22 mouse cellular contexts compared by ENCODE assay signal in genomic region chr2:144553905-144554304, GRCm38 (mm10). TPM values are rescaled to one million over a fixed set of nuclear protein-coding genes. Genes with fewer than 3 reads are reported as not detected.
DNase-seq lines count a peak whose midpoint lies in the region; ATAC-seq and TF ChIP-seq lines count a peak whose summit lies in the region.
"Had no signal": no experiment of that assay in that cellular context is flagged by ENCODE, and none has a peak within 500 bp of the region (broad histone marks: within the 10 kb centered on the region; RNA-seq: fewer than 3 reads in every experiment).

No protein-coding gene starts in this region.

- peak overlapping the region; percentile 78; the same call in 1 of the 2 replicates for H3K4me2 ChIP-seq in CH12.LX (ENCODE audit: insufficient read depth, low read depth, poor library complexity, severe bottlenecking)
- H3K4me2 ChIP-seq in forebrain, embryonic 14.5 days (ENCODE audit: low read length): no peak overlapping the region

- DNase-seq in A20 (ENCODE audit: low read depth, low spot score) (peak; percentile 50), CH12.LX (ENCODE audit: extremely low read depth) (peak; percentile 54)
- peak; percentile 44 for DNase-seq in splenic B cell, adult 2 months (ENCODE audit: low read depth, low spot score)
- DNase-seq in kidney, postnatal 10 days: no peak
- DNase-seq in forebrain, embryonic 14.5 days (ENCODE audit: low spot score): no peak
- no peak for DNase-seq in right cerebral cortex, postnatal 36 days (ENCODE audit: low spot score in 2 of 2)
- DNase-seq: adrenal gland, adult 2 months; adrenal gland, adult 8-10 months; adrenal gland, postnatal 10 days; adrenal gland, postnatal 14 days; adrenal gland, postnatal 25 days; adrenal gland, postnatal 36 days; B cell, adult 2 months; cerebellum, adult 11 months; cerebellum, adult 11-12 months; cerebellum, adult 18-20 months; cerebellum, adult 2 months; cerebellum, adult 8-10 months had no signal

- in situ Hi-C loops in CH12.LX (cut with MboI; ENCODE audit: low pct_ligation_motif_present, low pct_unique_long_range_greater_than_20kb, low sequenced_read_pairs): no loop called here

- TF ChIP-seq CTCF in CH12.LX (conservative IDR thresholded peaks at IDR 0.05 in 1 of 2, IDR thresholded peaks at IDR 0.05 in 1 of 2; ENCODE audit: low read depth in 2 of 2, low read length in 2 of 2): no peak

- peak; percentile 97 for TF ChIP-seq EP300 in CH12.LX (IDR thresholded peaks at IDR 0.05; ENCODE audit: low read length)

- no peaks in the 10 kb centered on the region for H3K27me3 ChIP-seq in CH12.LX (replicated peaks)
- H3K27me3 ChIP-seq in splenic B cell, adult 2 months (ENCODE audit: control insufficient read depth, insufficient read depth, low read length, poor library complexity, severe bottlenecking): no peaks in the 10 kb centered on the region
- H3K27me3 ChIP-seq in forebrain, embryonic 14.5 days (replicated peaks; ENCODE audit: control insufficient read depth, insufficient read depth, low read length): no peaks in the 10 kb centered on the region
- H3K27me3 ChIP-seq: Patski had no signal

- no peaks in the 10 kb centered on the region for H3K9me3 ChIP-seq in CH12.LX (replicated peaks; ENCODE audit: low read length)
- H3K9me3 ChIP-seq in forebrain, embryonic 14.5 days (replicated peaks; ENCODE audit: control insufficient read depth, low read length): no peaks in the 10 kb centered on the region
- H3K9me3 ChIP-seq: G1E had no signal

- peaks cover 26% of the 10 kb centered on the region for H3K79me2 ChIP-seq in CH12.LX (replicated peaks; ENCODE audit: control insufficient read depth, extremely low read depth, insufficient read depth, poor library complexity, severe bottlenecking)

- H3K9ac ChIP-seq in CH12.LX (ENCODE audit: insufficient read depth, low read depth): no peak overlapping the region
- no peak overlapping the region for H3K9ac ChIP-seq in forebrain, embryonic 14.5 days (ENCODE audit: low read length)

- dilution Hi-C loops in CH12.LX (cut with MboI; ENCODE audit: extremely low pct_ligation_motif_present, extremely low pct_unique_long_range_greater_than_20kb, low sequenced_read_pairs): no loop called here

- peaks cover 8 to 28% of the 10 kb centered on the region in 2 experiments; a peak in 3 of 4 replicates for H3K4me1 ChIP-seq in CH12.LX (ENCODE audit: control insufficient read depth in 1 of 2, insufficient read depth in 2 of 2)
- peaks cover 6% of the 10 kb centered on the region; the same call in 1 of the 2 replicates for H3K4me1 ChIP-seq in forebrain, embryonic 14.5 days (ENCODE audit: control insufficient read depth, insufficient read depth, low read length)

- TF ChIP-seq POLR2A in CH12.LX (IDR thresholded peaks at IDR 0.05; ENCODE audit: low read depth, low read length): no peak

- ATAC-seq in forebrain, embryonic 14.5 days: no peak
- ATAC-seq: activated CD4-positive, CD25-positive, alpha-beta regulatory T cell, adult 4 months; CD4-positive, CD25-positive, alpha-beta regulatory T cell, adult 4 months; Patski had no signal

- WGBS in forebrain, embryonic 14.5 days: 92% methylated on average over 3 of the region's 3 CpGs

- H3K36me3 ChIP-seq in CH12.LX (replicated peaks in 1 of 2; ENCODE audit: control insufficient read depth in 1 of 2, insufficient read depth in 1 of 2, low read length in 1 of 2): peaks cover 0 to 7% of the 10 kb centered on the region in 2 experiments
- no peaks in the 10 kb centered on the region for H3K36me3 ChIP-seq in splenic B cell, adult 2 months (ENCODE audit: control insufficient read depth, insufficient read depth, low read length, poor library complexity, severe bottlenecking)
- H3K36me3 ChIP-seq in forebrain, embryonic 14.5 days (ENCODE audit: control insufficient read depth, insufficient read depth, low read length): no peaks in the 10 kb centered on the region

- H3K27ac ChIP-seq in CH12.LX (ENCODE audit: insufficient read depth, low read depth): no peak overlapping the region
- no peak overlapping the region for H3K27ac ChIP-seq in forebrain, embryonic 14.5 days (ENCODE audit: low read depth, low read length)

- H3K4me3 ChIP-seq in CH12.LX (replicated peaks in 1 of 3; ENCODE audit: low read depth in 2 of 3, low read length in 2 of 3, poor library complexity in 1 of 3): no peak overlapping the region
- H3K4me3 ChIP-seq in forebrain, embryonic 14.5 days (ENCODE audit: low read depth, low read length): no peak overlapping the region

- no peak for TF ChIP-seq RAD21 in CH12.LX (IDR thresholded peaks at IDR 0.05; ENCODE audit: low read depth, low read length)

TF ChIP-seq in CH12.LX, 34 proteins besides CTCF, POLR2A, EP300 and RAD21:
- TF ChIP-seq JUND (conservative IDR thresholded peaks at IDR 0.05; ENCODE audit: low read depth, low read length) (peak; percentile 69), ZKSCAN1 (IDR thresholded peaks at IDR 0.05; ENCODE audit: borderline replicate concordance, low read depth, low read length) (no peak), BHLHE40 (IDR thresholded peaks at IDR 0.05; ENCODE audit: low read depth, low read length) (0 out of 2 replicates have a peak, but pooled peaks have one; percentile 4), JUN (IDR thresholded peaks at IDR 0.05; ENCODE audit: insufficient read depth, low read depth, low read length) (peak; percentile 70), MEF2A (IDR thresholded peaks at IDR 0.05; ENCODE audit: borderline replicate concordance, low read depth, low read length) (peak; percentile 28; the same call in 1 of the 2 replicates), ETS1 (conservative IDR thresholded peaks at IDR 0.05; ENCODE audit: low read depth, low read length) (peak; percentile 31; the same call in 1 of the 2 replicates), SIN3A (IDR thresholded peaks at IDR 0.05; ENCODE audit: low read length) (peak; percentile 21; the same call in 1 of the 2 replicates), HCFC1 (IDR thresholded peaks at IDR 0.05; ENCODE audit: low read depth, low read length) (peak; percentile 10; the same call in 1 of the 2 replicates), USF2 (conservative IDR thresholded peaks at IDR 0.05; ENCODE audit: low read depth, low read length) (no peak), MAX (IDR thresholded peaks at IDR 0.05; ENCODE audit: low read length) (no peak), TCF12 (IDR thresholded peaks at IDR 0.05; ENCODE audit: low read depth, low read length) (0 out of 2 replicates have a peak, but pooled peaks have one; percentile 26), IRF4 (IDR thresholded peaks at IDR 0.05; ENCODE audit: low read depth, low read length) (peak; percentile 98)

RNA-seq across cellular contexts. Expression of gene Sec23b, which starts 2.1 kb away (rescaled TPM):
- 98.5 and 110 TPM in 2 replicates for total RNA-seq in CH12.LX (2012; rRNA removed)
- total RNA-seq in CH12.LX (2014; rRNA removed): 99.0 and 103 TPM in 2 replicates
- 77.7 and 95.4 TPM in 2 replicates for polyA plus RNA-seq in CH12.LX (2012; ENCODE audit: insufficient read length, low read depth)
- polyA plus RNA-seq in forebrain, embryonic 14.5 days (2014; fragmentation: Nextera tagmentation; extraction: Ambion mirVana): 71.1 and 73.1 TPM in 2 replicates

RNA-seq across cellular contexts. Expression of gene Rbbp9, which starts 3.2 kb away (rescaled TPM):
- total RNA-seq in CH12.LX (2012; rRNA removed) (0.13 and 0.17 TPM in 2 replicates), CH12.LX (2014; rRNA removed) (0.42 and 0.57 TPM in 2 replicates)
- 0.11 and 0.14 TPM in 2 replicates for polyA plus RNA-seq in CH12.LX (2012; ENCODE audit: insufficient read length, low read depth)
- 65.0 and 71.1 TPM in 2 replicates for polyA plus RNA-seq in forebrain, embryonic 14.5 days (2014; fragmentation: Nextera tagmentation; extraction: Ambion mirVana)

RNA-seq across cellular contexts. Expression of gene Polr3f, which starts 26.4 kb away (rescaled TPM):
- total RNA-seq in CH12.LX (2012; rRNA removed): 15.8 and 18.5 TPM in 2 replicates
- 28.5 and 31.9 TPM in 2 replicates for total RNA-seq in CH12.LX (2014; rRNA removed)
- 20.2 and 23.2 TPM in 2 replicates for polyA plus RNA-seq in CH12.LX (2012; ENCODE audit: insufficient read length, low read depth)
- polyA plus RNA-seq in forebrain, embryonic 14.5 days (2014; fragmentation: Nextera tagmentation; extraction: Ambion mirVana): 24.4 and 27.5 TPM in 2 replicates

RNA-seq across cellular contexts. Expression of gene Dzank1, which starts 26.7 kb away (rescaled TPM):
- total RNA-seq in CH12.LX (2012; rRNA removed) (0.04 and 0.08 TPM in 2 replicates), CH12.LX (2014; rRNA removed) (0.04 and 0.08 TPM in 2 replicates)
- 0.29 and 0.34 TPM in 2 replicates for polyA plus RNA-seq in CH12.LX (2012; ENCODE audit: insufficient read length, low read depth)
- 4.3 and 5.1 TPM in 2 replicates for polyA plus RNA-seq in forebrain, embryonic 14.5 days (2014; fragmentation: Nextera tagmentation; extraction: Ambion mirVana)

RNA-seq across cellular contexts. Expression of gene Smim26, which starts 39.9 kb away (rescaled TPM):
- total RNA-seq in CH12.LX (2012; rRNA removed) (34.7 and 36.1 TPM in 2 replicates), CH12.LX (2014; rRNA removed) (59.7 and 69.6 TPM in 2 replicates)
- 30.0 and 35.0 TPM in 2 replicates for polyA plus RNA-seq in CH12.LX (2012; ENCODE audit: insufficient read length, low read depth)
- 45.8 and 59.0 TPM in 2 replicates for polyA plus RNA-seq in forebrain, embryonic 14.5 days (2014; fragmentation: Nextera tagmentation; extraction: Ambion mirVana)

Comparison
In these comparisons a context has a peak if more than half of its experiments do, and no peak if none do; other contexts are left out.
1. DNase-seq: peak in A20 (single experiment), CH12.LX (single experiment) and splenic B cell, adult 2 months (single experiment); none in kidney, postnatal 10 days (single experiment), forebrain, embryonic 14.5 days (single experiment) and right cerebral cortex, postnatal 36 days (0 of 2).
2. RNA of gene Rbbp9, which starts 3.2 kb away (polyA plus RNA-seq): 65.0 to 71.1 TPM in forebrain, embryonic 14.5 days; 0.11 to 0.14 TPM in CH12.LX; every median in the first group is over 10 times any median in the second.